Mouse (Mus musculus): ENCODE measurements around the gene 1700017D01Rik.

- TF ChIP-seq CTCF (IDR thresholded peaks at IDR 0.05; ENCODE audit: borderline replicate concordance, insufficient read depth, low read length) (no peak), POLR2A (IDR thresholded peaks at IDR 0.05; ENCODE audit: low read depth, low read length) (no peak)
These were observed 32.3 kb downstream of the 1700017D01Rik start for GRCm38 (mm10) chr19:11098401-11098800.

Data from embryonic fibroblast, embryonic 13.5 days (primary cell).